Mouse (Mus musculus): ENCODE data around the gene Dydc1. TPM values are rescaled to one million over a fixed set of nuclear protein-coding genes. Genes with fewer than 3 reads are reported as not detected.
"Not testable (repeated sequence)": the region's sequence is repeated elsewhere in the genome, so short reads cannot be mapped to it uniquely, and the experiment has no call there.

The Dydc1 gene
- polyA plus RNA-seq (2016; fragmentation: Nextera tagmentation; extraction: Ambion mirVana): not detected in 2 replicates

GRCm38 (mm10) chr14:41072229-41072943 lies at the start of gene Dydc1:
Gene Dydc1 (plus strand): TSS chr14:41072911.
- 14% methylated on average over 23 of the region's 23 CpGs for WGBS
- ATAC-seq (ENCODE audit: low FRiP score): peak; percentile 96
- H3K27ac ChIP-seq: no peak within 1 kb of the TSS

GRCm38 (mm10) chr14:41025087-41025486 lies 47.6 kb upstream of the Dydc1 start:
- 93% methylated on average over 2 of the region's 2 CpGs for WGBS
- Histone ChIP-seq H3K4me1 (no peaks in the 10 kb centered on the region), H3K27me3 (no peaks in the 10 kb centered on the region), H3K4me3 (replicated peaks) (no peak overlapping the region), H3K36me3 (replicated peaks) (no peaks in the 10 kb centered on the region), H3K9ac (no peak overlapping the region), H3K27ac (no peak overlapping the region), H3K4me2 (no peak overlapping the region), H3K9me3 (no peaks in the 10 kb centered on the region)
- no peak for ATAC-seq (ENCODE audit: low FRiP score)

More at GRCm38 (mm10) chr14:41072229-41072943, at the start of gene Dydc1:
- Histone ChIP-seq H3K4me1 (peaks cover 6% of the 10 kb centered on the region), H3K36me3 (replicated peaks) (no peaks in the 10 kb centered on the region), H3K4me2 (peak within 1 kb of the TSS; percentile 72), H3K4me3 (replicated peaks) (peak within 1 kb of the TSS; percentile 43), H3K27me3 (no peaks in the 10 kb centered on the region), H3K9me3 (no peaks in the 10 kb centered on the region), H3K9ac (no peak within 1 kb of the TSS)

GRCm38 (mm10) chr14:41025594-41026284 lies 47.0 kb upstream of the Dydc1 start:
- WGBS: 83% methylated on average over 7 of the region's 7 CpGs
- H3K4me1 ChIP-seq: no peaks in the 10 kb centered on the region
- no peak for ATAC-seq (ENCODE audit: low FRiP score)

GRCm38 (mm10) chr14:41029303-41029702 lies 43.4 kb upstream of the Dydc1 start:
- Histone ChIP-seq H3K9me3 (no peaks in the 10 kb centered on the region), H3K36me3 (replicated peaks) (no peaks in the 10 kb centered on the region), H3K27me3 (peaks cover 3% of the 10 kb centered on the region; the same call in 1 of the 2 replicates), H3K9ac (no peak overlapping the region), H3K4me3 (replicated peaks) (no peak overlapping the region), H3K4me2 (no peak overlapping the region), H3K27ac (no peak overlapping the region), H3K4me1 (no peaks in the 10 kb centered on the region)
- 80% methylated on average over 4 of the region's 4 CpGs for WGBS
- no peak for ATAC-seq (ENCODE audit: low FRiP score)

More at GRCm38 (mm10) chr14:41025594-41026284, 47.0 kb upstream of the Dydc1 start:
- Histone ChIP-seq H3K4me2 (no peak overlapping the region), H3K9ac (no peak overlapping the region), H3K27ac (no peak overlapping the region), H3K27me3 (no peaks in the 10 kb centered on the region), H3K36me3 (replicated peaks) (no peaks in the 10 kb centered on the region), H3K9me3 (no peaks in the 10 kb centered on the region), H3K4me3 (replicated peaks) (no peak overlapping the region)

- no peaks in the 10 kb centered on the region for H3K36me3 ChIP-seq (replicated peaks)
- peaks cover 3% of the 10 kb centered on the region; the same call in 1 of the 2 replicates for H3K27me3 ChIP-seq
- no peak overlapping the region for H3K4me2 ChIP-seq
- H3K9ac ChIP-seq: no peak overlapping the region
- no peak overlapping the region for H3K27ac ChIP-seq
- no peaks in the 10 kb centered on the region for H3K4me1 ChIP-seq
- WGBS: 87% methylated on average over 6 of the region's 6 CpGs
- ATAC-seq (ENCODE audit: low FRiP score): no peak
- H3K9me3 ChIP-seq: no peaks in the 10 kb centered on the region
- H3K4me3 ChIP-seq (replicated peaks): no peak overlapping the region
These were observed 41.7 kb upstream of the Dydc1 start for GRCm38 (mm10) chr14:41030989-41031513.

- Histone ChIP-seq H3K4me1 (no peaks in the 10 kb centered on the region), H3K27ac (no peak overlapping the region), H3K36me3 (replicated peaks) (no peaks in the 10 kb centered on the region), H3K9ac (no peak overlapping the region), H3K4me2 (no peak overlapping the region), H3K9me3 (no peaks in the 10 kb centered on the region), H3K4me3 (replicated peaks) (no peak overlapping the region), H3K27me3 (peaks cover 3% of the 10 kb centered on the region; the same call in 1 of the 2 replicates)
- 56% methylated on average over 13 of the region's 13 CpGs for WGBS
- ATAC-seq (ENCODE audit: low FRiP score): peak; percentile 47; the same call in 1 of the 2 replicates
These were observed 39.3 kb upstream of the Dydc1 start for GRCm38 (mm10) chr14:41033135-41034110.

- ATAC-seq (ENCODE audit: low FRiP score): peak; percentile 50; the same call in 1 of the 2 replicates
- H3K27ac ChIP-seq: no peak overlapping the region
- no peaks in the 10 kb centered on the region for H3K9me3 ChIP-seq
- no peaks in the 10 kb centered on the region for H3K36me3 ChIP-seq (replicated peaks)
- no peaks in the 10 kb centered on the region for H3K4me1 ChIP-seq
- 32% methylated on average over 6 of the region's 6 CpGs for WGBS
- H3K4me2 ChIP-seq: no peak overlapping the region
- H3K9ac ChIP-seq: no peak overlapping the region
- H3K4me3 ChIP-seq (replicated peaks): no peak overlapping the region
- peaks cover 3% of the 10 kb centered on the region; the same call in 1 of the 2 replicates for H3K27me3 ChIP-seq
These were observed 37.4 kb upstream of the Dydc1 start for GRCm38 (mm10) chr14:41035146-41035798.

GRCm38 (mm10) chr14:41047402-41047801 lies 25.3 kb upstream of the Dydc1 start:
- Histone ChIP-seq H3K27ac (no peak overlapping the region), H3K4me3 (replicated peaks) (no peak overlapping the region), H3K4me1 (no peaks in the 10 kb centered on the region), H3K9me3 (no peaks in the 10 kb centered on the region), H3K27me3 (no peaks in the 10 kb centered on the region), H3K36me3 (replicated peaks) (no peaks in the 10 kb centered on the region), H3K9ac (no peak overlapping the region), H3K4me2 (no peak overlapping the region)
- no peak for ATAC-seq (ENCODE audit: low FRiP score)
- WGBS: 84% methylated on average over 2 of the region's 2 CpGs

- H3K4me1 ChIP-seq: no peaks in the 10 kb centered on the region
- no peaks in the 10 kb centered on the region for H3K27me3 ChIP-seq
- WGBS: 82% methylated on average over 6 of the region's 6 CpGs
- H3K36me3 ChIP-seq (replicated peaks): no peaks in the 10 kb centered on the region
- ATAC-seq (ENCODE audit: low FRiP score): no peak
- H3K4me3 ChIP-seq (replicated peaks): no peak overlapping the region
- H3K27ac ChIP-seq: no peak overlapping the region
- no peak overlapping the region for H3K9ac ChIP-seq
- H3K4me2 ChIP-seq: no peak overlapping the region
- no peaks in the 10 kb centered on the region for H3K9me3 ChIP-seq
These were observed 22.2 kb upstream of the Dydc1 start for GRCm38 (mm10) chr14:41050471-41050870.

- Histone ChIP-seq H3K4me3 (replicated peaks) (no peak overlapping the region), H3K4me2 (no peak overlapping the region), H3K9me3 (no peaks in the 10 kb centered on the region), H3K9ac (no peak overlapping the region), H3K27me3 (no peaks in the 10 kb centered on the region), H3K36me3 (replicated peaks) (no peaks in the 10 kb centered on the region), H3K27ac (no peak overlapping the region), H3K4me1 (no peaks in the 10 kb centered on the region)
- WGBS: 84% methylated on average over 5 of the region's 5 CpGs
- ATAC-seq (ENCODE audit: low FRiP score): no peak
These were observed 20.2 kb upstream of the Dydc1 start for GRCm38 (mm10) chr14:41052481-41052880.

- 68% methylated on average over 3 of the region's 4 CpGs for WGBS
- H3K9ac ChIP-seq; H3K4me2 ChIP-seq; H3K27me3 ChIP-seq; H3K36me3 ChIP-seq (replicated peaks); ATAC-seq (ENCODE audit: low FRiP score); H3K4me1 ChIP-seq; H3K9me3 ChIP-seq; H3K4me3 ChIP-seq (replicated peaks); H3K27ac ChIP-seq: not testable (repeated sequence)
These were observed 19.5 kb upstream of the Dydc1 start for GRCm38 (mm10) chr14:41053190-41053589.
